Mouse (Mus musculus) MEL (cell line): Measurements from ENCODE around the gene Rpl36a-ps1.
"Not testable (repeated sequence)": the region's sequence is repeated elsewhere in the genome, so short reads cannot be mapped to it uniquely, and the experiment has no call there.

ENCODE experiments used
- E2F4 ChIP-seq: IDR thresholded peaks from 2 replicates; pipeline ENCODE4 v1.6.1; 2011; ENCODE audit warnings: low read depth, low read length, improper control_type of control experiment, borderline replicate concordance
- EP300 ChIP-seq, 2 experiments: IDR thresholded peaks; 2 replicates each; pipeline ENCODE4 v1.6.1; 2011; ENCODE audit warnings: improper control_type of control experiment in 2 of 2, low read length in 2 of 2, low read depth in 1 of 2, mild to moderate bottlenecking in 1 of 2
- MAX ChIP-seq: IDR thresholded peaks from 2 replicates; pipeline ENCODE4 v1.6.1; 2011; ENCODE audit warnings: low read length, improper control_type of control experiment
- MXI1 ChIP-seq: IDR thresholded peaks from 2 replicates; pipeline ENCODE4 v1.6.1; 2011; ENCODE audit warnings: mild to moderate bottlenecking, low read depth, low read length, improper control_type of control experiment
- POLR2A ChIP-seq, 2 experiments: IDR thresholded peaks; 2 replicates each; pipeline ENCODE4 v1.6.1; 2011 to 2012; ENCODE audit warnings: low read length in 2 of 2, mild to moderate bottlenecking in 2 of 2, control low read depth in 1 of 2, improper control_type of control experiment in 1 of 2, low read depth in 1 of 2, moderate library complexity in 1 of 2; ENCODE audit not compliant: control insufficient read depth in 1 of 2, insufficient read depth in 1 of 2, poor library complexity in 1 of 2
- POLR2AphosphoS2 ChIP-seq: IDR thresholded peaks from 2 replicates; pipeline ENCODE4 v1.6.1; 2011; ENCODE audit warnings: low read length, improper control_type of control experiment
- USF1 ChIP-seq: IDR thresholded peaks from 2 replicates; pipeline ENCODE4 v1.6.1; 2014; ENCODE audit warnings: low read depth, mild to moderate bottlenecking, inconsistent platforms, low read length, improper control_type of control experiment, moderate library complexity
- ZNF384 ChIP-seq: IDR thresholded peaks from 2 replicates; pipeline ENCODE4 v1.6.1; 2012; ENCODE audit warnings: low read depth, mild to moderate bottlenecking, inconsistent platforms, low read length, improper control_type of control experiment

DNA sequence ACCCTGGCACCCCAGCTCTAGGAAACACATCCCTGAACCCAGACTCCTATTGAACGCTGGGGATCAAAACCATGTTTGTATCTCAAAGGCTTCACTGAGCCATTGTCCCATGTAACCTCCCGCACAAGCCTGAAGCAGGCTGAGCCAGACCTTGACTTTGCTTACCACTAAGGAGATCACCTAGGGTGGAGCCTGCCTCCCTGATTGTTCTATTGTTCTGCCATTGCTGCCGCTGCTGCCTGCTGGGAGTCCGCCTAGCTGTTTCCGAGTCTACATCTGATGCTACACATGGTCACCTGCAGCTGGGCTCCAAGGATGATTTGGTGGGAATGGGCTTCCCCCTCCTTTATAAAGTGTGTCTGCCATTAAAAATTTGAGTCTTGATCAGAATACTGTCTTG, 45.2 kb upstream of the Rpl36a-ps1 start:
- not testable (repeated sequence) for TF ChIP-seq EP300 (IDR thresholded peaks at IDR 0.05; ENCODE audit: low read depth in 1 of 2, low read length in 2 of 2); ZNF384; POLR2AphosphoS2; MAX; USF1; E2F4; POLR2A (IDR thresholded peaks at IDR 0.05; ENCODE audit: control insufficient read depth in 1 of 2, insufficient read depth in 1 of 2, low read depth in 1 of 2, low read length in 2 of 2, poor library complexity in 1 of 2); MXI1
